In genomic region chr7:136791162-136791561, GRCm38 (mm10) we compare ENCODE assay signal across 23 mouse cellular contexts.
A peak's percentile ranks its signal among the peaks of the same experiment; 100 is the strongest.
DNase-seq lines count a peak whose midpoint lies in the region; ATAC-seq lines count a peak whose summit lies in the region.
"Had no signal": no experiment of that assay in that cellular context is flagged by ENCODE, and none has a peak within 500 bp of the region (broad histone marks: within the 10 kb centered on the region; RNA-seq: fewer than 3 reads in every experiment).

No protein-coding gene starts in this region.

- ATAC-seq in forebrain, embryonic 11.5 days (replicated peaks; ENCODE audit: low FRiP score): no peak
- ATAC-seq in forebrain, embryonic 13.5 days: no peak
- ATAC-seq in embryonic facial prominence, embryonic 11.5 days (replicated peaks; ENCODE audit: insufficient number of reproducible peaks, low FRiP score, low TSS enrichment, low read depth): 0 out of 2 replicates have a peak, but pooled peaks have one; percentile 34
- ATAC-seq in embryonic facial prominence, embryonic 15.5 days (ENCODE audit: insufficient number of reproducible peaks, low FRiP score, low TSS enrichment, low read depth): peak; percentile 60; the same call in 1 of the 2 replicates
- ATAC-seq: forebrain, embryonic 16.5 days; intestine, embryonic 15.5 days had no signal

- H3K9me3 ChIP-seq in forebrain, embryonic 11.5 days (ENCODE audit: control insufficient read depth, low read length): no peaks in the 10 kb centered on the region
- H3K9me3 ChIP-seq in forebrain, embryonic 13.5 days (replicated peaks): no peaks in the 10 kb centered on the region
- H3K9me3 ChIP-seq in embryonic facial prominence, embryonic 10.5 days: no peaks in the 10 kb centered on the region
- no peaks in the 10 kb centered on the region for H3K9me3 ChIP-seq in embryonic facial prominence, embryonic 11.5 days (replicated peaks; ENCODE audit: control insufficient read depth, low read length)
- no peaks in the 10 kb centered on the region for H3K9me3 ChIP-seq in embryonic facial prominence, embryonic 15.5 days (replicated peaks)
- H3K9me3 ChIP-seq: forebrain, embryonic 10.5 days; heart, embryonic 15.5 days; hindbrain, embryonic 12.5 days; intestine, embryonic 15.5 days had no signal

- intact Hi-C loops in left cerebral cortex, postnatal 4 days (cut with DNase I): no loop called here

- H3K27me3 ChIP-seq in forebrain, embryonic 11.5 days (ENCODE audit: control insufficient read depth, insufficient read depth, low read length): no peaks in the 10 kb centered on the region
- H3K27me3 ChIP-seq in forebrain, embryonic 13.5 days: no peaks in the 10 kb centered on the region
- H3K27me3 ChIP-seq in embryonic facial prominence, embryonic 10.5 days (replicated peaks; ENCODE audit: low read depth, poor library complexity, severe bottlenecking): peaks cover 5% of the 10 kb centered on the region; the same call in 1 of the 2 replicates
- H3K27me3 ChIP-seq in embryonic facial prominence, embryonic 11.5 days (ENCODE audit: control insufficient read depth, insufficient read depth, low read length): no peaks in the 10 kb centered on the region
- H3K27me3 ChIP-seq in embryonic facial prominence, embryonic 15.5 days: no peaks in the 10 kb centered on the region
- H3K27me3 ChIP-seq: heart, embryonic 15.5 days; hindbrain, embryonic 12.5 days; intestine, embryonic 15.5 days had no signal

- WGBS in forebrain, embryonic 11.5 days: 76% methylated on average over 2 of the region's 2 CpGs
- WGBS in forebrain, embryonic 13.5 days: 84% methylated on average over 2 of the region's 2 CpGs
- WGBS in embryonic facial prominence, embryonic 10.5 days: 58% methylated on average over 2 of the region's 2 CpGs
- 43% methylated on average over 2 of the region's 2 CpGs for whole genome bisulfite sequencing in embryonic facial prominence, embryonic 11.5 days
- 34% methylated on average over 2 of the region's 2 CpGs for WGBS in embryonic facial prominence, embryonic 15.5 days

- DNase-seq in forebrain, embryonic 11.5 days (ENCODE audit: low spot score): peak; percentile 34
- peak; percentile 35 for DNase-seq in embryonic facial prominence, embryonic 10.5 days (ENCODE audit: low spot score)
- peak; percentile 30 for DNase-seq in embryonic facial prominence, embryonic 11.5 days (ENCODE audit: low spot score)
- no peak for DNase-seq in thymus, postnatal 14 days
- no peak for DNase-seq in lung, postnatal 10 days
- no peak for DNase-seq in left cerebral cortex, postnatal 4 days
- DNase-seq: adrenal gland, adult 8-10 months; cerebellum, adult 11 months; cerebellum, adult 8-10 months; cerebellum, postnatal 36 days; gastrocnemius, postnatal 10 days; heart, adult 2 months; heart, postnatal 14 days; kidney, adult 18-20 months had no signal

- no peak overlapping the region for H3K27ac ChIP-seq in forebrain, embryonic 11.5 days (ENCODE audit: low read depth, low read length)
- H3K27ac ChIP-seq in forebrain, embryonic 13.5 days: no peak overlapping the region
- H3K27ac ChIP-seq in embryonic facial prominence, embryonic 10.5 days (replicated peaks): peak overlapping the region; percentile 71
- no peak overlapping the region for H3K27ac ChIP-seq in embryonic facial prominence, embryonic 11.5 days (replicated peaks; ENCODE audit: low read depth, low read length)
- H3K27ac ChIP-seq in embryonic facial prominence, embryonic 15.5 days (replicated peaks): no peak overlapping the region
- H3K27ac ChIP-seq: forebrain, embryonic 10.5 days; heart, adult 2 months; heart, embryonic 15.5 days; hindbrain, embryonic 12.5 days; intestine, embryonic 15.5 days had no signal

- no peak overlapping the region for H3K4me3 ChIP-seq in forebrain, embryonic 11.5 days (ENCODE audit: low read depth, low read length)
- no peak overlapping the region for H3K4me3 ChIP-seq in forebrain, embryonic 13.5 days
- H3K4me3 ChIP-seq in embryonic facial prominence, embryonic 10.5 days: no peak overlapping the region
- H3K4me3 ChIP-seq in embryonic facial prominence, embryonic 11.5 days (ENCODE audit: low read depth, low read length): no peak overlapping the region
- H3K4me3 ChIP-seq in embryonic facial prominence, embryonic 15.5 days (replicated peaks): no peak overlapping the region
- H3K4me3 ChIP-seq: erythroblast, embryonic 14.5 days; forebrain, embryonic 10.5 days; heart, adult 2 months; heart, embryonic 15.5 days; hindbrain, embryonic 12.5 days; intestine, embryonic 15.5 days had no signal

- H3K4me1 ChIP-seq in forebrain, embryonic 11.5 days (replicated peaks; ENCODE audit: control insufficient read depth, insufficient read depth, low read length): no peaks in the 10 kb centered on the region
- 0 out of 2 replicates have a peak, but pooled peaks cover 9% of the 10 kb centered on the region for H3K4me1 ChIP-seq in forebrain, embryonic 13.5 days
- peaks cover 21% of the 10 kb centered on the region for H3K4me1 ChIP-seq in embryonic facial prominence, embryonic 10.5 days
- H3K4me1 ChIP-seq in embryonic facial prominence, embryonic 11.5 days (ENCODE audit: control insufficient read depth, insufficient read depth, low read length): no peaks in the 10 kb centered on the region
- H3K4me1 ChIP-seq in embryonic facial prominence, embryonic 15.5 days: 0 out of 2 replicates have a peak, but pooled peaks cover 6% of the 10 kb centered on the region
- H3K4me1 ChIP-seq: heart, embryonic 15.5 days; intestine, embryonic 15.5 days had no signal

- no peaks in the 10 kb centered on the region for H3K36me3 ChIP-seq in forebrain, embryonic 11.5 days (ENCODE audit: control insufficient read depth, insufficient read depth, low read length)
- H3K36me3 ChIP-seq in forebrain, embryonic 13.5 days (ENCODE audit: poor library complexity, severe bottlenecking): no peaks in the 10 kb centered on the region
- no peaks in the 10 kb centered on the region for H3K36me3 ChIP-seq in embryonic facial prominence, embryonic 10.5 days (replicated peaks)
- no peaks in the 10 kb centered on the region for H3K36me3 ChIP-seq in embryonic facial prominence, embryonic 11.5 days (replicated peaks; ENCODE audit: control insufficient read depth, insufficient read depth, low read depth, low read length)
- H3K36me3 ChIP-seq in embryonic facial prominence, embryonic 15.5 days: no peaks in the 10 kb centered on the region
- H3K36me3 ChIP-seq: forebrain, embryonic 10.5 days; heart, embryonic 15.5 days; hindbrain, embryonic 12.5 days; intestine, embryonic 15.5 days had no signal

- H3K9ac ChIP-seq in forebrain, embryonic 11.5 days (ENCODE audit: low read length): no peak overlapping the region
- H3K9ac ChIP-seq in forebrain, embryonic 13.5 days: no peak overlapping the region
- H3K9ac ChIP-seq in embryonic facial prominence, embryonic 11.5 days (replicated peaks; ENCODE audit: low read length): no peak overlapping the region
- H3K9ac ChIP-seq in embryonic facial prominence, embryonic 15.5 days: no peak overlapping the region
- H3K9ac ChIP-seq: heart, embryonic 15.5 days; hindbrain, embryonic 12.5 days; intestine, embryonic 15.5 days had no signal

- H3K4me2 ChIP-seq in forebrain, embryonic 11.5 days (ENCODE audit: low read depth, low read length, severe bottlenecking): no peak overlapping the region
- no peak overlapping the region for H3K4me2 ChIP-seq in forebrain, embryonic 13.5 days
- no peak overlapping the region for H3K4me2 ChIP-seq in embryonic facial prominence, embryonic 11.5 days (ENCODE audit: low read depth, low read length)
- H3K4me2 ChIP-seq in embryonic facial prominence, embryonic 15.5 days (replicated peaks): no peak overlapping the region
- H3K4me2 ChIP-seq: heart, embryonic 11.5 days; heart, embryonic 15.5 days; hindbrain, embryonic 12.5 days; intestine, embryonic 15.5 days had no signal

Comparison
In these comparisons a context has a peak if more than half of its experiments do, and no peak if none do; other contexts are left out.
1. ATAC-seq: peak in embryonic facial prominence, embryonic 11.5 days (single experiment) and embryonic facial prominence, embryonic 15.5 days (single experiment); none in forebrain, embryonic 11.5 days (single experiment) and forebrain, embryonic 13.5 days (single experiment).
2. DNase-seq: peak in forebrain, embryonic 11.5 days (single experiment), embryonic facial prominence, embryonic 10.5 days (single experiment) and embryonic facial prominence, embryonic 11.5 days (single experiment); none in thymus, postnatal 14 days (single experiment), lung, postnatal 10 days (single experiment) and left cerebral cortex, postnatal 4 days (single experiment).